Mouse (Mus musculus) hindbrain, embryonic 13.5 days (tissue): ENCODE measurements at regions not wholly inside any gene's neighbourhood (a gene's known extent, or its start where the extent isn't known, plus 50 kb on each side); places are given as distances from the start of the nearest gene placed in this dataset.

Source experiments
- ATAC-seq: fragments of 200-750 bp; cut with Nextera tagmentation; 2 replicates; pipeline ENCODE4 v1.8.0; 2017; ENCODE audit warnings: moderate TSS enrichment; ENCODE audit not compliant: low FRiP score
- H3K27ac ChIP-seq: fragments of 300-500 bp; sonication (generic); 2 replicates; pipeline ENCODE4 v1.5.1; 2015; ENCODE audit warnings: inconsistent platforms, mild to moderate bottlenecking, moderate library complexity
- H3K27me3 ChIP-seq: fragments of 300-500 bp; sonication (generic); 2 replicates; pipeline ENCODE4 v1.6.1; 2015; ENCODE audit warnings: mild to moderate bottlenecking, inconsistent platforms
- H3K36me3 ChIP-seq: fragments of 300-500 bp; sonication (generic); 2 replicates; pipeline ENCODE4 v1.6.1; 2015; ENCODE audit warnings: mild to moderate bottlenecking, inconsistent platforms
- H3K4me1 ChIP-seq: fragments of 300-500 bp; sonication (generic); replicated peaks from 2 replicates; pipeline ENCODE4 v1.6.1; 2015; ENCODE audit warnings: inconsistent platforms
- H3K4me2 ChIP-seq: fragments of 300-500 bp; sonication (generic); 2 replicates; pipeline ENCODE4 v1.6.1; 2015; ENCODE audit warnings: inconsistent platforms, mild to moderate bottlenecking, moderate library complexity
- H3K4me3 ChIP-seq: fragments of 300-500 bp; sonication (generic); 2 replicates; pipeline ENCODE4 v1.5.1; 2015; ENCODE audit warnings: mild to moderate bottlenecking, inconsistent platforms
- H3K9ac ChIP-seq: fragments of 300-500 bp; sonication (generic); 2 replicates; pipeline ENCODE4 v1.6.1; 2015; ENCODE audit warnings: mild to moderate bottlenecking, inconsistent platforms
- H3K9me3 ChIP-seq: fragments of 300-500 bp; sonication (generic); 2 replicates; pipeline ENCODE4 v1.6.1; 2016; ENCODE audit warnings: inconsistent platforms
- WGBS: fragments of 180-500 bp; shearing (Covaris S2); methylation state at CpG from one replicate; pipeline ENCODE4 v1.1.7; 2015; 5-methylcytosine and 5-hydroxymethylcytosine counted together

DNA sequence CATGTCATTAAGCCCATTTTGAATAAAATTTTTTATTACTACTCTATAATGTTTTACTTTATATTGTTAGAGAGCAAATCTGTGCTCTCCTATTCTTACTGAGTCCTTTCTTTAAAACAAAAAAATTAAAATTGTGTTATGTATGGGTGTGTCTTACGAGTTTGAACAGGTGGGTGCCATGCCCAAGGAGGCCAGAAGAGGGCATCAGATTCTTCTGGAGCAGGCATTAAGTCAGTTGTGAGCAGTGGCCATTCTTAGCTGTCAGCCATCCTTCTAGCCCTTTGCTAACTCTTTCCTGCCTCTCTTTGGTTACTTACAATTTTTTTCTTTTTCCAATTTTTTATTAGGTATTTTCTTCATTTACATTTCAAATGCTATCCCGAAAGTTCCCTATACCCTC is 63.6 kb upstream of the Fam98a start:
- no peak overlapping the region for H3K4me3 ChIP-seq
- no peak for ATAC-seq
- no peak overlapping the region for H3K9ac ChIP-seq
- H3K36me3 ChIP-seq: no peaks in the 10 kb centered on the region
- H3K27me3 ChIP-seq: no peaks in the 10 kb centered on the region
- WGBS: 89% methylated on average over 2 of the region's 2 CpGs
- H3K27ac ChIP-seq: no peak overlapping the region
- no peak overlapping the region for H3K4me2 ChIP-seq
- H3K9me3 ChIP-seq: no peaks in the 10 kb centered on the region
- no peaks in the 10 kb centered on the region for H3K4me1 ChIP-seq

DNA sequence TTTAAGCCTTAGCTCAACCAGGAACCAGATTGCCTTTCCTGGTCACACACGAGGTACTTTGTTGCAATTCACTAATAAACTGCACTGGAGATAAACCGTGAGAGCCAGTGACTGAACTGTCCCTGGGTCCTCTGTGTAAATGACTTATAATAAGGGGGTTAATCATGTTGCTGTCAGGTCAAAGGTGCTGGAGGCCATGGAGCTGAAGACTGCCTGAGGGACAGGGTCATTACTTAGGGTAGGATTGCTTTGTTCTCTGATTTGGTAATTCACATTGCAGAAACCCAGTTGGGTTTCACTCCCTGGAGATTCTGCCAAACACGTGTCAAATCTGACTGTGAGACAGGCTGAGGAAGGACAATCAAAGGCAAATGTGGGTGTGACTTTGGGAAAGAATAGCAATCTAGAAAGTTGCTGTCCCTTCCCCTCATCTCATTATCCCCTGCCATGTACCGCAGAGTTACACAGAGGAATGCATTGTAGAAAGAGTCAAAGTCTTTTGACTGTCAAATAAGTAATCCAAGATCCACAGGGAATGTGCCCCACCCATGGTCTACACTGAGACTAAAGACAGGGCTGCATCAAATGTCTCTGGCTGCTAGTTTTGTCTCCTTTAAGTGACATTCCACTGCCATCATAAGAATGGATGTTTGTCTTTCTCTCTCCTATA is 51.8 kb upstream of the Fam98a start:
- Histone ChIP-seq H3K27ac (no peak overlapping the region), H3K36me3 (no peaks in the 10 kb centered on the region), H3K4me1 (peaks cover 5% of the 10 kb centered on the region; the same call in 1 of the 2 replicates), H3K9me3 (no peaks in the 10 kb centered on the region), H3K4me2 (no peak overlapping the region), H3K27me3 (no peaks in the 10 kb centered on the region), H3K4me3 (no peak overlapping the region), H3K9ac (no peak overlapping the region)
- 5% methylated on average over 4 of the region's 4 CpGs for WGBS
- ATAC-seq: no peak
